Mouse (Mus musculus) forebrain, postnatal 0 days (tissue): ENCODE measurements around the gene Wasl. TPM values are rescaled to one million over a fixed set of nuclear protein-coding genes. Genes with fewer than 3 reads are reported as not detected.

ENCODE experiments used
- ATAC-seq: fragments of 200-750 bp; cut with Nextera tagmentation; 2 replicates; pipeline ENCODE4 v1.8.0; 2017; ENCODE audit warnings: mild to moderate bottlenecking, moderate library complexity
- DNase-seq: peaks from one replicate; pipeline ENCODE4 v3.0.0-alpha.2; 2015
- H3K27ac ChIP-seq: fragments of 300-500 bp; sonication (generic); 2 replicates; pipeline ENCODE4 v1.5.1; 2014; ENCODE audit warnings: low read depth, mild to moderate bottlenecking, antibody characterized with exemption, low read length, moderate library complexity, mixed read lengths
- H3K27me3 ChIP-seq: fragments of 300-500 bp; sonication (generic); 2 replicates; pipeline ENCODE4 v1.6.1; 2014; ENCODE audit warnings: mild to moderate bottlenecking, low read length, mixed read lengths; ENCODE audit not compliant: insufficient read depth
- H3K36me3 ChIP-seq: fragments of 300-500 bp; sonication (generic); 2 replicates; pipeline ENCODE4 v1.6.1; 2014; ENCODE audit warnings: mild to moderate bottlenecking, moderate library complexity; ENCODE audit not compliant: insufficient read depth
- H3K4me1 ChIP-seq: fragments of 300-500 bp; sonication (generic); 2 replicates; pipeline ENCODE4 v1.6.1; 2014; ENCODE audit warnings: antibody characterized with exemption; ENCODE audit not compliant: insufficient read depth
- H3K4me2 ChIP-seq: fragments of 300-500 bp; sonication (generic); 2 replicates; pipeline ENCODE4 v1.6.1; 2014; ENCODE audit warnings: low read depth, mild to moderate bottlenecking, moderate library complexity
- H3K4me3 ChIP-seq: fragments of 300-500 bp; sonication (generic); 2 replicates; pipeline ENCODE4 v1.5.1; 2014; ENCODE audit warnings: low read depth, low read length, mixed read lengths
- H3K9ac ChIP-seq: fragments of 300-500 bp; sonication (generic); 2 replicates; pipeline ENCODE4 v1.6.1; 2014; ENCODE audit warnings: mild to moderate bottlenecking
- H3K9me3 ChIP-seq: fragments of 300-500 bp; sonication (generic); 2 replicates; pipeline ENCODE4 v1.6.1; 2016; ENCODE audit warnings: low read length
- CTCF ChIP-seq: sonication (generic); IDR thresholded peaks from 2 replicates; pipeline ENCODE4 v1.5.1; 2016; ENCODE audit warnings: antibody characterized with exemption, control low read depth, low read depth
- WGBS: fragments of 180-500 bp; shearing (Covaris S2); extraction: QIAGEN DNeasy Blood & Tissue Kit; methylation state at CpG from one replicate; pipeline ENCODE4 v1.1.7; 2014; 5-methylcytosine and 5-hydroxymethylcytosine counted together
- polyA plus RNA-seq: library from polyadenylated mRNA; unstranded; fragments of >200 nt; fragmentation: Nextera tagmentation; extraction: Ambion mirVana; gene quantifications from 2 replicates; pipeline ENCODE4 v1.2.1, GENCODE M21; 2015
- total RNA-seq: library from RNA; depleted of rRNA; stranded (reverse); fragments of >200 nt; gene quantifications from 2 replicates; pipeline ENCODE4 v1.2.3, GENCODE M21; 2014

The Wasl gene
- total and polyA plus RNA-seq, 2 experiments from 2014 or later, result 26.2 to 59.5 TPM

- no peak for DNase-seq
These were observed 81.4 kb downstream of the Wasl start for GRCm38 (mm10) chr6:24583456-24583855.

DNA sequence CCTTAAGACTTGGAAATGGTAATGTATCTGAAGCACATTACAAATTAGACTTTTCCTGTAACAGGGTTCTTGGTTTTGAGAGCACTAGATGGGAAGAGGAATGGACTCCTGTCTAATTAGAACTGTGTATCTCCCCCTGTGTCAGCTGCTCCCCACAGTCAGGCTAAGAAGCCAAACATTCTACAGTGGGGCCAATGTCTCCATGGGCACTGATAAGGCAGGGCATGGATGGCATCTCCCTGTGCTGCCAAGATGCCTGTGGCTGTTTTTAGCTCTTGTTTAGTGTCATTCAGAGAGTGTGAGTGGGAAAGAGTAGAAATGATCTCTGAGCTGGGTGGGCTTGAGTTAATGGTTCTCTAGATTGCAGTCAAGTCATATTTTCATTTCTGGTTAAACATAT is 91.5 kb downstream of the Wasl start:
- no peak for TF ChIP-seq CTCF
- H3K36me3 ChIP-seq, result no peaks in the 10 kb centered on the region
- ATAC-seq, result no peak
- H3K9ac ChIP-seq, result no peak overlapping the region
- no peak overlapping the region for H3K4me2 ChIP-seq
- no peaks in the 10 kb centered on the region for H3K9me3 ChIP-seq
- H3K4me1 ChIP-seq, result no peaks in the 10 kb centered on the region
- H3K27me3 ChIP-seq, result no peaks in the 10 kb centered on the region
- no peak overlapping the region for H3K27ac ChIP-seq
- no peak overlapping the region for H3K4me3 ChIP-seq
- DNase-seq, result no peak

More at GRCm38 (mm10) chr6:24583456-24583855, 81.4 kb downstream of the Wasl start:
- no peak for ATAC-seq
- Histone ChIP-seq H3K4me3 (no peak overlapping the region), H3K9me3 (no peaks in the 10 kb centered on the region), H3K27me3 (no peaks in the 10 kb centered on the region), H3K9ac (no peak overlapping the region), H3K27ac (no peak overlapping the region), H3K4me1 (no peaks in the 10 kb centered on the region), H3K4me2 (no peak overlapping the region), H3K36me3 (no peaks in the 10 kb centered on the region)
- no peak for TF ChIP-seq CTCF
- WGBS, result 82% methylated on average over 3 of the region's 3 CpGs

DNA sequence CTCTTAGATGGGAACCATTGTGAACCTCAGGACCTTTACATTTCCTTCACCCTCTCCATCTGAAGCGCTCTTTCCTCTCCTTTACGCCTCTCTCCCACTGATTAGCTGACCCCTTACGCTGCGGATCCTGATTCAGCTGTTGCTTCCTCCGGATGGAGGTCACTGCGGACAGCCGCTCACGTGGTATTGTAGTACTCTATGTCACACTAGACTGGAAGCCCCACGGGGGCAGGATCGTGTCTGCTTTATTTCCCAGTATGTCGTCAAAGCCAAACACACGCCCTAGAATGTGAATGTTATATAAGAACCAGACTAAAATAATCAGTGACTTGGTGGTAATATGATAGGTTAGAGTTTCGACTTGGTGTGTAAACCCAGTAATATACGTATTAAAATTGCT is 92.4 kb downstream of the Wasl start:
- Histone ChIP-seq H3K9me3 (no peaks in the 10 kb centered on the region), H3K4me2 (no peak overlapping the region), H3K9ac (no peak overlapping the region), H3K4me1 (no peaks in the 10 kb centered on the region), H3K27ac (no peak overlapping the region), H3K36me3 (no peaks in the 10 kb centered on the region), H3K4me3 (no peak overlapping the region), H3K27me3 (no peaks in the 10 kb centered on the region)
- ATAC-seq, result no peak
- DNase-seq, result no peak
- 95% methylated on average over 14 of the region's 14 CpGs for WGBS
- TF ChIP-seq CTCF, result no peak

- no peaks in the 10 kb centered on the region for H3K27me3 ChIP-seq
- DNase-seq (no peak), ATAC-seq (no peak)
- H3K27ac ChIP-seq, result no peak overlapping the region
- no peak for TF ChIP-seq CTCF
- no peak overlapping the region for H3K4me3 ChIP-seq
- H3K4me2 ChIP-seq, result no peak overlapping the region
- no peak overlapping the region for H3K9ac ChIP-seq
- H3K36me3 ChIP-seq, result no peaks in the 10 kb centered on the region
- H3K4me1 ChIP-seq, result no peaks in the 10 kb centered on the region
- WGBS, result 72% methylated on average over 6 of the region's 6 CpGs
- no peaks in the 10 kb centered on the region for H3K9me3 ChIP-seq
These were observed 93.7 kb downstream of the Wasl start for GRCm38 (mm10) chr6:24571126-24571525.

DNA sequence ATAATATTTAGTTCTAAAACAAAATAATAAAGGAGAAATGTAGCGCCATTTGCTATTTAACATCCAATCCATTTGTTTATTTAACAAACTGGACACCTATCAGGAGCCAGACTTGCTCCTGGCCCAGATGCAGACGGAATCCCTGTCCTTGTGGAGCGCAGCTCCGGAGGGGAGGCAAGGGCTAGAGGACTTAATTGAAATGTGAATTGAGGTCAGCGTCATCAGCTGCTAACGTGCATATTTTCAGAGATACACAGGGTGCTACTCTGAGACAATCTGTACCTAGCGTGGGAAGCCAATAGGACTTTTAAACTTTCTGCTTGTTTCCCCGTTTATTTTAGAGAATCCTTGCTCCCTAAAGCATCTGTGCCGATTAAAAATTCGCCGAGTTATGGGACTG is 94.5 kb downstream of the Wasl start:
- Histone ChIP-seq H3K4me2 (no peak overlapping the region), H3K4me3 (no peak overlapping the region), H3K27ac (no peak overlapping the region), H3K36me3 (no peaks in the 10 kb centered on the region), H3K4me1 (no peaks in the 10 kb centered on the region), H3K9ac (no peak overlapping the region), H3K27me3 (no peaks in the 10 kb centered on the region), H3K9me3 (no peaks in the 10 kb centered on the region)
- no peak for TF ChIP-seq CTCF
- 75% methylated on average over 11 of the region's 11 CpGs for WGBS
- DNase-seq, result no peak
- ATAC-seq, result no peak

- Histone ChIP-seq H3K4me3 (no peak overlapping the region), H3K9ac (no peak overlapping the region), H3K4me1 (no peaks in the 10 kb centered on the region), H3K9me3 (no peaks in the 10 kb centered on the region), H3K36me3 (no peaks in the 10 kb centered on the region), H3K27me3 (no peaks in the 10 kb centered on the region), H3K27ac (no peak overlapping the region), H3K4me2 (no peak overlapping the region)
- TF ChIP-seq CTCF, result no peak
- no peak for DNase-seq
- WGBS, result 79% methylated on average over 1 of the region's 1 CpGs
- ATAC-seq, result no peak
These were observed 95.1 kb downstream of the Wasl start for GRCm38 (mm10) chr6:24569711-24570110.

DNA sequence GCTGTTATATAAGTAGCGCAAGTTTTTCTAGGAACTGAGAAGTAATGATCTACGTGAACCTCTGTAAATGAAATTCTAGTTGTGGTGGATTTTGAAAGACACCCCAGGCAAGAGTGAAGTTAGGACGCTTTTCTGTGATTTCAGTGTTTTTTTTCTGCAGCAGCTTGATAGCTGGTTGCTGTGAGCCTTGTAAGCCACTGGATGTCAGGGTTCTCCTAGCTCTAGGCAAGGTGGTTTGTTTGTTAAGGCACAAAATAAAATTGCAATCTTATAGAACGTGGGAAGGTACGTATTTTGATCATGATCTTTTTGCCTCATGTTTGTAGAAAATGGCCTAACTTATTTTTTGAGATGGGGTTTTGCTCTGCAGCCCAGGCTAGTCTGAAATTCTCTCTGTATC is 95.8 kb downstream of the Wasl start:
- peak; percentile 38; the same call in 1 of the 2 replicates for TF ChIP-seq CTCF
- DNase-seq, result no peak
- Histone ChIP-seq H3K4me3 (no peak overlapping the region), H3K36me3 (no peaks in the 10 kb centered on the region), H3K27me3 (no peaks in the 10 kb centered on the region), H3K4me2 (no peak overlapping the region), H3K27ac (no peak overlapping the region), H3K9me3 (no peaks in the 10 kb centered on the region), H3K4me1 (no peaks in the 10 kb centered on the region), H3K9ac (no peak overlapping the region)
- ATAC-seq, result no peak
- WGBS, result 85% methylated on average over 5 of the region's 5 CpGs

- H3K9me3 ChIP-seq, result no peaks in the 10 kb centered on the region
- no peak overlapping the region for H3K4me3 ChIP-seq
- DNase-seq, result no peak
- no peak overlapping the region for H3K27ac ChIP-seq
- no peak for TF ChIP-seq CTCF
- no peaks in the 10 kb centered on the region for H3K27me3 ChIP-seq
- no peak for ATAC-seq
- H3K4me2 ChIP-seq, result no peak overlapping the region
- H3K36me3 ChIP-seq, result no peaks in the 10 kb centered on the region
- H3K9ac ChIP-seq, result no peak overlapping the region
- H3K4me1 ChIP-seq, result no peaks in the 10 kb centered on the region
- WGBS, result 93% methylated on average over 1 of the region's 1 CpGs
These were observed 99.9 kb downstream of the Wasl start for GRCm38 (mm10) chr6:24564886-24565285.
